Mouse (Mus musculus) liver, adult 2 months (tissue): ENCODE results near the gene Ptprs.

ENCODE experiments used
- CTCF ChIP-seq: fragments of 200-500 bp; IDR thresholded peaks from 2 replicates; pipeline ENCODE4 v1.5.1; 2011; ENCODE audit warnings: low read depth, low read length, control low read depth
- POLR2A ChIP-seq: fragments of 200-500 bp; IDR thresholded peaks from 2 replicates; pipeline ENCODE4 v1.6.1; 2011; ENCODE audit warnings: low read length, control low read depth; ENCODE audit not compliant: insufficient read depth; ENCODE audit errors: extremely low read depth

GRCm38 (mm10) chr17:56515690-56516410 lies 39.6 kb upstream of the Ptprs start:
- TF ChIP-seq CTCF (no peak), POLR2A (no peak)
